Mouse (Mus musculus) CH12.LX (cell line): ENCODE results near the gene Ttc17. TPM values are rescaled to one million over a fixed set of nuclear protein-coding genes. Genes with fewer than 3 reads are reported as not detected.

ENCODE experiments used
- DNase-seq: peaks from one replicate; pipeline ENCODE4 v3.0.0-alpha.2; 2013; ENCODE audit errors: extremely low read depth
- H3K27ac ChIP-seq: 2 replicates; pipeline ENCODE4 v1.5.1; 2012; ENCODE audit warnings: low read depth, mild to moderate bottlenecking, control low read depth, moderate library complexity; ENCODE audit not compliant: insufficient read depth
- H3K27me3 ChIP-seq: replicated peaks from 2 replicates; pipeline ENCODE3; 2012; ENCODE audit warnings: inconsistent platforms
- H3K36me3 ChIP-seq, 2 experiments: replicated peaks in 1 of 2; 2 replicates each; pipeline versions ENCODE3 to v1.6.1; 2012; ENCODE audit warnings: inconsistent platforms in 1 of 2, low read length in 1 of 2, mild to moderate bottlenecking in 1 of 2, mixed read lengths in 1 of 2, moderate library complexity in 1 of 2; ENCODE audit not compliant: control insufficient read depth in 1 of 2, insufficient read depth in 1 of 2
- H3K4me1 ChIP-seq, 2 experiments: 2 replicates each; pipeline ENCODE4 v1.6.1; 2012; ENCODE audit warnings: inconsistent platforms in 1 of 2, moderate library complexity in 1 of 2; ENCODE audit not compliant: insufficient read depth in 2 of 2, control insufficient read depth in 1 of 2
- H3K4me2 ChIP-seq: 2 replicates; pipeline ENCODE4 v1.6.1; 2012; ENCODE audit warnings: low read depth, mild to moderate bottlenecking, control low read depth; ENCODE audit not compliant: poor library complexity, insufficient read depth, severe bottlenecking
- H3K4me3 ChIP-seq, 3 experiments: fragments of 150-350 bp in 1 of 3; sonication (generic) in 1 of 3; replicated peaks in 1 of 3; 2 replicates each; pipeline versions ENCODE3 to v1.5.1; 2011 to 2012; ENCODE audit warnings: low read depth in 2 of 3, low read length in 2 of 3, mild to moderate bottlenecking in 2 of 3, moderate library complexity in 2 of 3, control low read depth in 1 of 3, improper control_type of control experiment in 1 of 3, inconsistent platforms in 1 of 3, mixed read lengths in 1 of 3; ENCODE audit not compliant: poor library complexity in 1 of 3
- H3K79me2 ChIP-seq: replicated peaks from 2 replicates; pipeline ENCODE4 v1.6.1; 2012; ENCODE audit warnings: mild to moderate bottlenecking, moderate library complexity; ENCODE audit not compliant: control insufficient read depth, poor library complexity, insufficient read depth, severe bottlenecking; ENCODE audit errors: extremely low read depth
- H3K9ac ChIP-seq: 2 replicates; pipeline ENCODE4 v1.6.1; 2012; ENCODE audit warnings: low read depth, mild to moderate bottlenecking, control low read depth, moderate library complexity; ENCODE audit not compliant: insufficient read depth
- H3K9me3 ChIP-seq: replicated peaks from 2 replicates; pipeline ENCODE3; 2012; ENCODE audit warnings: low read length, inconsistent platforms, mixed read lengths
- BHLHE40 ChIP-seq: IDR thresholded peaks from 2 replicates; pipeline ENCODE4 v1.6.1; 2011; ENCODE audit warnings: mild to moderate bottlenecking, low read depth, low read length, improper control_type of control experiment
- CHD2 ChIP-seq: IDR thresholded peaks from 2 replicates; pipeline ENCODE4 v1.6.1; 2011; ENCODE audit warnings: low read length, improper control_type of control experiment
- E2F4 ChIP-seq: IDR thresholded peaks from 2 replicates; pipeline ENCODE4 v1.6.1; 2011; ENCODE audit warnings: low read depth, low read length, improper control_type of control experiment; ENCODE audit not compliant: insufficient replicate concordance
- ETS1 ChIP-seq: conservative IDR thresholded peaks from 2 replicates; pipeline ENCODE4 v1.6.1; 2012; ENCODE audit warnings: low read depth, mild to moderate bottlenecking, inconsistent platforms, low read length, improper control_type of control experiment, moderate library complexity
- GABPA ChIP-seq: IDR thresholded peaks from 2 replicates; pipeline ENCODE4 v1.6.1; 2012; ENCODE audit warnings: low read depth, low read length, improper control_type of control experiment, inconsistent platforms; ENCODE audit not compliant: insufficient replicate concordance
- IRF4 ChIP-seq: IDR thresholded peaks from 2 replicates; pipeline ENCODE4 v1.6.1; 2014; ENCODE audit warnings: low read depth, mild to moderate bottlenecking, inconsistent platforms, low read length, improper control_type of control experiment
- KAT2A ChIP-seq: IDR thresholded peaks from 2 replicates; pipeline ENCODE4 v1.6.1; 2012; ENCODE audit warnings: low read length, improper control_type of control experiment, inconsistent platforms; ENCODE audit not compliant: insufficient replicate concordance
- MAX ChIP-seq: IDR thresholded peaks from 2 replicates; pipeline ENCODE4 v1.6.1; 2011; ENCODE audit warnings: low read length, improper control_type of control experiment
- MEF2A ChIP-seq: IDR thresholded peaks from 2 replicates; pipeline ENCODE4 v1.6.1; 2014; ENCODE audit warnings: low read depth, mild to moderate bottlenecking, inconsistent platforms, low read length, improper control_type of control experiment, borderline replicate concordance
- MXI1 ChIP-seq: IDR thresholded peaks from 2 replicates; pipeline ENCODE4 v1.6.1; 2011; ENCODE audit warnings: mild to moderate bottlenecking, low read depth, low read length, improper control_type of control experiment
- NRF1 ChIP-seq: IDR thresholded peaks from 2 replicates; pipeline ENCODE4 v1.6.1; 2014; ENCODE audit warnings: low read depth, mild to moderate bottlenecking, inconsistent platforms, low read length, improper control_type of control experiment, moderate library complexity
- PAX5 ChIP-seq: IDR thresholded peaks from 2 replicates; pipeline ENCODE4 v1.6.1; 2012; ENCODE audit warnings: low read length, inconsistent platforms, mixed read lengths
- POLR2AphosphoS2 ChIP-seq: IDR thresholded peaks from 2 replicates; pipeline ENCODE4 v1.6.1; 2011; ENCODE audit warnings: low read depth, low read length, improper control_type of control experiment
- SMC3 ChIP-seq: IDR thresholded peaks from 2 replicates; pipeline ENCODE4 v1.6.1; 2011; ENCODE audit warnings: low read depth, low read length, improper control_type of control experiment
- USF1 ChIP-seq: IDR thresholded peaks from 2 replicates; pipeline ENCODE4 v1.6.1; 2014; ENCODE audit warnings: low read depth, mild to moderate bottlenecking, inconsistent platforms, low read length, improper control_type of control experiment
- ZNF384 ChIP-seq: IDR thresholded peaks from 2 replicates; pipeline ENCODE4 v1.6.1; 2012; ENCODE audit warnings: low read depth, low read length, improper control_type of control experiment, inconsistent platforms
- dilution Hi-C: fragments of 300-500 bp; cut with MboI; formaldehyde crosslinking; loops from 2 replicates; pipeline ENCODE4 v1.14.3; 2020; ENCODE audit warnings: low sequenced_read_pairs; ENCODE audit not compliant: extremely low pct_unique_long_range_greater_than_20kb, extremely low pct_ligation_motif_present
- in situ Hi-C: fragments of 300-500 bp; cut with MboI; formaldehyde crosslinking; loops from 3 replicates; pipeline ENCODE4 v1.14.3; 2019; ENCODE audit warnings: low sequenced_read_pairs, low pct_ligation_motif_present, low pct_unique_long_range_greater_than_20kb, mixed read lengths
- polyA plus RNA-seq: library from polyadenylated mRNA; unstranded; fragments of >175 nt; gene quantifications from 2 replicates; pipeline ENCODE4 v1.2.1, GENCODE M21; 2012; ENCODE audit warnings: low read depth; ENCODE audit not compliant: insufficient read length
- total RNA-seq, 2 experiments: library from RNA; depleted of rRNA; stranded (reverse); fragments of 300-350 nt in 1 of 2; fragments of >200 nt in 1 of 2; gene quantifications; 2 replicates each; pipeline ENCODE4 v1.2.3; 2012 to 2014

Gene Ttc17
- total and polyA plus RNA-seq, 3 experiments = 13.2 to 17.9 (median 13.8) TPM

DNA sequence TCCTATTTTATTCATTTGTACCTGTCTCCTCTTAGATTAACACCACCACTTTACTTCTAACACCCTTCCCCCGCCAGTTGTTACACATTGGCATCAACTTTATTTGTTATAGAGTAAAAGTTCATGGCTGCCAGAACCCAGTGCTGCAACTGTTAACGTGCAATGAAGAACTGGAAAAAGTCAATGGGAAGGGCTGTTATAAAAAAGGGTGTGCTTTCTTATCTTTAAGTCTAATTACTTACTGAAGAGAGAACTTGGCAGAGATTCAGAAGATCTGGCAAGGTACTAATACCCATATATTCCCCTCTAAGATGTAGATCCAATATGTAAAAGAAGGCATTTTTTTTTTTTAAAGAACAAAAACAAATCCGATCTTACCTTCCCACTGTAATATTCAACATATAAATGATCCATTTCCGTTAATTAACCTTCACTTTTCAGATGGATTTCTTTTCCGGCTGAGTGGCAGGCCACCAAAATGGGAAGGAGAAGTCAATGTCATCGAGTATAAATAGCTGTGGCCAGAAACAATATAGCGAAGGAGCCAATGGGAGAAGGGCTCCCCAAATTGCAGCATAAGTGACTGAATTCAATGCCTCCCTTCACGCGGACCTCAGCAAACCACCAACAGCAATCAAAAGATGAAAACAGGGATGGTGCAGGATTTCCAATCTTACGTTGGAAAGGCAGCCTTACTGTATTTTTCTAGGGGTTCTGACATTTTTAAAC, 1.8 kb downstream of the Ttc17 start:
- Histone ChIP-seq H3K9ac (0 out of 2 replicates have a peak overlapping the region, but pooled peaks have one; percentile 9), H3K27ac (no peak overlapping the region), H3K36me3 (peaks cover under 1 to 22% of the 10 kb centered on the region in 2 experiments), H3K79me2 (peaks cover 15% of the 10 kb centered on the region), H3K9me3 (no peaks in the 10 kb centered on the region), H3K27me3 (no peaks in the 10 kb centered on the region), H3K4me2 (peak overlapping the region; percentile 11; the same call in 1 of the 2 replicates), H3K4me1 (peaks cover 1 to 34% of the 10 kb centered on the region in 2 experiments; a peak in 3 of 4 replicates), H3K4me3 (peak overlapping the region in 1 of 3 experiments; percentile 87)
- dilution Hi-C loops = no loop called here
- TF ChIP-seq MEF2A (no peak), SMC3 (no peak), USF1 (no peak), PAX5 (no peak), BHLHE40 (no peak), E2F4 (no peak), NRF1 (no peak), ZNF384 (no peak)
- DNase-seq = no peak
- in situ Hi-C loops = no loop called here

DNA sequence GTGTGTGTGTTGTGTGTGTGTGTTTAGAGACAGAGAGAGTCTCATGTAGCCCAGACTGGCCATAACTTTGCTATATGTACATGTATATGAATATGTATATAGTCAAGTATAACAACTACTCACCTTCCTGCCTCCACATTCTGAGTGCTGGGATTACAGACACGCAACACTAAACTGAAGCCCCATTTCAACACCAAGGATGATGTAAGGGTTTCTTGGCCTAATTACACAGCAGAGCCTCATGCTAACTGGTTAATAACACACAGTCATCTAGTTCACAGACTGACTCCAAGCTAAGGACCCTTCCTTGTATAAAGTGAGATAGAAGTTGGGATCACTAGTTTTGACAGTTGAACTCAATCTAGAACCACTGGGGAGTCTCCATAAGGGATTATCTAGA, 3.9 kb downstream of the Ttc17 start:
- Histone ChIP-seq H3K9me3 (no peaks in the 10 kb centered on the region), H3K4me3 (no peak overlapping the region), H3K27me3 (no peaks in the 10 kb centered on the region), H3K36me3 (peaks cover 7 to 36% of the 10 kb centered on the region in 2 experiments), H3K9ac (no peak overlapping the region), H3K27ac (no peak overlapping the region), H3K79me2 (peaks cover 11% of the 10 kb centered on the region), H3K4me1 (peaks cover 4 to 28% of the 10 kb centered on the region in 2 experiments; a peak in 3 of 4 replicates), H3K4me2 (no peak overlapping the region)
- dilution Hi-C loops (no loop called here), in situ Hi-C loops (no loop called here)
- DNase-seq = no peak
- TF ChIP-seq USF1 (no peak), GABPA (no peak), CHD2 (no peak), KAT2A (no peak), MXI1 (no peak), POLR2AphosphoS2 (no peak), ETS1 (no peak), MAX (no peak), NRF1 (no peak), IRF4 (no peak)
- TF ChIP-seq, all 38 proteins: peak for 0
